Mouse (Mus musculus): Measurements from ENCODE around the gene Kif27.
"Not testable (repeated sequence)": the region's sequence is repeated elsewhere in the genome, so short reads cannot be mapped to it uniquely, and the experiment has no call there.

Gene Kif27

GRCm38 (mm10) chr13:58358629-58359303 is at the start of gene Kif27:
Kif27 (minus strand) TSS chr13:58359122.
- DNase-seq, result peak; percentile 55

- DNase-seq, result not testable (repeated sequence)
Measured at GRCm38 (mm10) chr13:58403243-58403642, 44.3 kb upstream of the Kif27 start, which contains the start of gene Hnrnpk. Hnrnpk (minus strand) TSS chr13:58403343.

GRCm38 (mm10) chr13:58402744-58403110 is 43.8 kb upstream of the Kif27 start:
- DNase-seq, result no peak

GRCm38 (mm10) chr13:58402003-58402743 is 43.3 kb upstream of the Kif27 start, which contains the start of gene Rmi1:
Rmi1 (plus strand) TSS chr13:58402248.
- DNase-seq, result peak; percentile 97

GRCm38 (mm10) chr13:58401135-58402002 is 42.4 kb upstream of the Kif27 start:
- DNase-seq, result peak; percentile 51

- DNase-seq, result no peak
Measured at GRCm38 (mm10) chr13:58400576-58400975, 41.7 kb upstream of the Kif27 start.

- no peak for DNase-seq
Measured at GRCm38 (mm10) chr13:58397651-58398050, 38.7 kb upstream of the Kif27 start.

- not testable (repeated sequence) for DNase-seq
Measured at GRCm38 (mm10) chr13:58394392-58394791, 35.5 kb upstream of the Kif27 start.

GRCm38 (mm10) chr13:58389324-58389951 is 30.5 kb upstream of the Kif27 start:
- no peak for DNase-seq

GRCm38 (mm10) chr13:58388379-58388778 is 29.5 kb upstream of the Kif27 start:
- no peak for DNase-seq

- DNase-seq, result peak; percentile 57
Measured at GRCm38 (mm10) chr13:58387948-58388347, 29.0 kb upstream of the Kif27 start.

- DNase-seq, result no peak
Measured at GRCm38 (mm10) chr13:58385547-58385920, 26.6 kb upstream of the Kif27 start.

GRCm38 (mm10) chr13:58384779-58385546 is 26.0 kb upstream of the Kif27 start, which contains the start of gene 2210016F16Rik:
2210016F16Rik (minus strand) TSS chr13:58385225.
- DNase-seq, result no peak

GRCm38 (mm10) chr13:58384371-58384770 is 25.4 kb upstream of the Kif27 start:
- DNase-seq, result no peak

GRCm38 (mm10) chr13:58373153-58373470 is 14.2 kb upstream of the Kif27 start:
- DNase-seq, result no peak

- DNase-seq, result no peak
Measured at GRCm38 (mm10) chr13:58372278-58373152, 13.6 kb upstream of the Kif27 start.

- no peak for DNase-seq
Measured at GRCm38 (mm10) chr13:58368835-58369234, 9.9 kb upstream of the Kif27 start.

GRCm38 (mm10) chr13:58367641-58368040 is 8.7 kb upstream of the Kif27 start:
- no peak for DNase-seq

- DNase-seq, result no peak
Measured at GRCm38 (mm10) chr13:58366373-58366772, 7.5 kb upstream of the Kif27 start.

- DNase-seq, result not testable (repeated sequence)
Measured at GRCm38 (mm10) chr13:58365179-58365578, 6.3 kb upstream of the Kif27 start.
